Mouse (Mus musculus) forebrain, embryonic 14.5 days (tissue): ENCODE measurements around the gene Cwf19l1. TPM values are rescaled to one million over a fixed set of nuclear protein-coding genes. Genes with fewer than 3 reads are reported as not detected.

ENCODE experiments used
- ATAC-seq: fragments of 200-750 bp; cut with Nextera tagmentation; 2 replicates; pipeline ENCODE4 v1.8.0; 2017; ENCODE audit warnings: mild to moderate bottlenecking, moderate library complexity
- DNase-seq: peaks from one replicate; pipeline ENCODE4 v3.0.0-alpha.2; 2015; ENCODE audit warnings: low spot score
- H3K27ac ChIP-seq: fragments of 300-500 bp; sonication (generic); 2 replicates; pipeline ENCODE4 v1.5.1; 2014; ENCODE audit warnings: low read depth, mild to moderate bottlenecking, control low read depth, low read length, moderate library complexity
- H3K27me3 ChIP-seq: fragments of 300-500 bp; sonication (generic); replicated peaks from 2 replicates; pipeline ENCODE4 v1.6.1; 2014; ENCODE audit warnings: low read length, control low read depth, mixed read lengths; ENCODE audit not compliant: control insufficient read depth, insufficient read depth
- H3K36me3 ChIP-seq: fragments of 300-500 bp; sonication (generic); 2 replicates; pipeline ENCODE4 v1.6.1; 2014; ENCODE audit warnings: low read length, control low read depth; ENCODE audit not compliant: control insufficient read depth, insufficient read depth
- H3K4me1 ChIP-seq: fragments of 300-500 bp; sonication (generic); 2 replicates; pipeline ENCODE4 v1.6.1; 2014; ENCODE audit warnings: antibody characterized with exemption, low read length, control low read depth; ENCODE audit not compliant: control insufficient read depth, insufficient read depth
- H3K4me2 ChIP-seq: fragments of 300-500 bp; sonication (generic); 2 replicates; pipeline ENCODE4 v1.6.1; 2014; ENCODE audit warnings: mild to moderate bottlenecking, control low read depth, low read length
- H3K4me3 ChIP-seq: fragments of 300-500 bp; sonication (generic); 2 replicates; pipeline ENCODE4 v1.5.1; 2014; ENCODE audit warnings: low read depth, low read length, control low read depth
- H3K9ac ChIP-seq: fragments of 300-500 bp; sonication (generic); 2 replicates; pipeline ENCODE4 v1.6.1; 2014; ENCODE audit warnings: mild to moderate bottlenecking, low read length, control low read depth, moderate library complexity
- H3K9me3 ChIP-seq: fragments of 300-500 bp; sonication (generic); replicated peaks from 2 replicates; pipeline ENCODE4 v1.6.1; 2016; ENCODE audit warnings: low read length, control low read depth, mixed read lengths; ENCODE audit not compliant: control insufficient read depth
- WGBS: fragments of 180-500 bp; shearing (Covaris S2); extraction: QIAGEN DNeasy Blood & Tissue Kit; methylation state at CpG from one replicate; pipeline ENCODE4 v1.1.7; 2014; 5-methylcytosine and 5-hydroxymethylcytosine counted together
- polyA plus RNA-seq: library from polyadenylated mRNA; unstranded; fragments of >200 nt; fragmentation: Nextera tagmentation; extraction: Ambion mirVana; gene quantifications from 2 replicates; pipeline ENCODE4 v1.2.1, GENCODE M21; 2014

Cwf19l1 gene
- polyA plus RNA-seq: 37.3 and 43.0 TPM in 2 replicates

DNA sequence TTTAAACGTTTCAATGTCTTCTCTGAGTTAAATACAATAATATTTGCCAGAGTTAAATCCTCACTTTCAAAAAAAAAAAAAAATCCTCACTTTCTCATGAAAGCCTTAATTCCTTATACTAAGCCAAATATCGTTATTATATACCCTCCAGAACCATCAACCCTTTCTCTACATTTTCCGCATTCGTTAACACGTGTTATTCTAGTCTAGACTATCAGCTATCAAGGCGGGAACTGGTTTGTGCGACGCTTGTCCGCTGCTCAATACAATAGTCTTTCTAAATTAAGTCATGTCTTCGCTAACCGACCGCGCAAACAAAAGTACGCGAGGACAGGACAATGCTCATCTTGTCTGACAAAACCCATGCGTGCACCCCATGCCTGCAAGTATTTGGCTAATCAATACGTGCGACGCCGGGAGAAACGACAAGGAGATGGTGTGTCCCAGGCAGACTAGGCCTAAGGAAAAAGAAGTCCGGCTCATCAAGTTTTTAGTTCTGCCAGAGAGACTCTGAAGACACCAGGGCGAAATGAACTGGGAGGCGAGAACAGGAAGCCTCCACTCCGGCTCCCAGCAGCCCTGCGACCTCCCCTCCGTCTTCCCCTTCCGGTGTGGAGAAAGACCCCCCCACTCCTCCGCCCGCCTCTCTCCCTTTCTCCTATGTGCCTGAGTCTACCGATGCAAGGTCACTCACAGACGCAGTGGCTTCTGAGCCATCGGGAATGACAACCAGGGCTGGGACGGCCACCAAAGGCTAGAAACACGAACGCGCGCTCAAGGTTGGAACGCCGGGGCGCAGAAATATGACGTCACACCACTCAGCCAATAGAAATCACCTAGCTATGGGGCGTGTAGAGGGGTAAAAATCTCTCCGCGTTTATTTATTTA lies at the start of gene Cwf19l1:
Gene Cwf19l1 (minus strand): TSS at position 805 of the 888 bp plus-strand sequence.
- peak within 1 kb of the TSS; percentile 65 for H3K9ac ChIP-seq
- H3K4me1 ChIP-seq: peaks cover 6% of the 10 kb centered on the region
- no peaks in the 10 kb centered on the region for H3K9me3 ChIP-seq
- WGBS: under 1% methylated on average over 45 of the region's 45 CpGs
- ATAC-seq (peak; percentile 96), DNase-seq (peak; percentile 96)
- no peaks in the 10 kb centered on the region for H3K27me3 ChIP-seq
- peak within 1 kb of the TSS; percentile 56 for H3K4me3 ChIP-seq
- peak within 1 kb of the TSS; percentile 81 for H3K4me2 ChIP-seq
- H3K36me3 ChIP-seq: peaks cover 41% of the 10 kb centered on the region
- H3K27ac ChIP-seq: peak within 1 kb of the TSS; percentile 93

DNA sequence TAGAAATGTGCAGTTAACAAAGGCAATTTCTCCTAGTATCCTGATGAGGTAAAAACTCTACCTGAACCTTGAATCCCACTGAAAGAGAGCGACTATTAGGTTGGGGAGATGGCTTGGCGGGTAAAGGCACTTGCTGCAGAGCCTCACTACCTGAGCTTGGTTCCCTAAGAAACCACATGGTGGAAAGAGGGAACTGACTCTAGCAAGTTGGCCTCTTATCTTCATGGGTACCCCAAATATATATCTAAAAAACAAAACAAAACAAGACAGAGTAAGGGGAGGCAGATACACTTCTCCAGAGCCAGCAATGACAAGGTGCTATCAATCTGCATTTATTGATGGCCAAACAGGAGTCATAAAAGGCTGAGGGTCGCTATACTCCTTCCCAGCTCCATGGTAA lies 48.3 kb upstream of the Cwf19l1 start:
- ATAC-seq (no peak), DNase-seq (no peak)
- Histone ChIP-seq H3K4me3 (no peak overlapping the region), H3K27ac (no peak overlapping the region), H3K4me2 (no peak overlapping the region), H3K9me3 (no peaks in the 10 kb centered on the region), H3K36me3 (no peaks in the 10 kb centered on the region), H3K4me1 (no peaks in the 10 kb centered on the region), H3K9ac (no peak overlapping the region), H3K27me3 (no peaks in the 10 kb centered on the region)
- WGBS: 75% methylated on average over 3 of the region's 3 CpGs

DNA sequence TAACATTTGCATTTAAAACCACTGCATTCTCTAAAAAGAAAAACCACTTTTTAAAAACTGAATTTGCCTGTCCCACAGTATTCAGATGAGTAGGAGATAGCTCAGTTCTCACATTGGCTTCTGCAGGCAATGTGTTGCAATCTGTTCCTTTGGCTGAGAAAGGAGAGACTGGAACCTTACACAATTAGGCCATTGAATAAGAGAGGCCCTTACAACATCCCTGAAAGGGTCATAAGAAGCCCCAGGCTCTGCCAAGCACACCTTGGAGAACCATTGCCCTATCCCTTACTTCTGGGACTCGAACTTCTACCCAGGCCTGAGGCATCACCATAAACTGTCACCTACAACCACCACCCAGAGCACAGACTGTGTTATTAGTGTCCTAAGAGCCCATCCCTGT lies 44.8 kb upstream of the Cwf19l1 start:
- no peak for ATAC-seq
- whole genome bisulfite sequencing: 72% methylated on average over 1 of the region's 1 CpGs
- no peak overlapping the region for H3K4me2 ChIP-seq
- H3K4me3 ChIP-seq: no peak overlapping the region
- H3K4me1 ChIP-seq: no peaks in the 10 kb centered on the region
- peaks cover 7% of the 10 kb centered on the region; the same call in 1 of the 2 replicates for H3K9me3 ChIP-seq
- H3K9ac ChIP-seq: no peak overlapping the region
- no peak overlapping the region for H3K27ac ChIP-seq
- no peaks in the 10 kb centered on the region for H3K27me3 ChIP-seq
- no peak for DNase-seq
- H3K36me3 ChIP-seq: no peaks in the 10 kb centered on the region

DNA sequence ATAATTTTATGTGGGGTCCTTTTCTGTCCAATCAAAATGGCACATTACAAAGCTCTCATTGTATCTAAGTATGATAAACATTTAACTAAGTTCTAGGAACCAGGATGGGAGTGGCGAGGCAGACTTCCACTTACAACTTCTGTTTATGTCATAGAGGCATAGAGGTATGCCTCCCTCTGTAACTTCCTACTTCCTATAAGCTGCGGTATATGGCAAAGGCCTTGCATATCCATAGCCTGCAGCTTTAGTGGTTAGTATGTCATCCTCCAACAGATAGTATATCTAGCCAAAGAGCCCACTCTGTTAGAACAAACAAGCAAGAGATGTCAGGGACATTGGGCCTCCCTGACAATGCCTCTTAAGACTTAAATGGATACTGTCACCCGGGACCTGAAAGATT lies 41.1 kb upstream of the Cwf19l1 start:
- H3K4me1 ChIP-seq: no peaks in the 10 kb centered on the region
- no peak overlapping the region for H3K4me3 ChIP-seq
- H3K9me3 ChIP-seq: peaks cover 7% of the 10 kb centered on the region; the same call in 1 of the 2 replicates
- H3K36me3 ChIP-seq: no peaks in the 10 kb centered on the region
- 88% methylated on average over 3 of the region's 3 CpGs for WGBS
- DNase-seq (no peak), ATAC-seq (no peak)
- no peaks in the 10 kb centered on the region for H3K27me3 ChIP-seq
- H3K27ac ChIP-seq: no peak overlapping the region
- no peak overlapping the region for H3K4me2 ChIP-seq
- no peak overlapping the region for H3K9ac ChIP-seq

DNA sequence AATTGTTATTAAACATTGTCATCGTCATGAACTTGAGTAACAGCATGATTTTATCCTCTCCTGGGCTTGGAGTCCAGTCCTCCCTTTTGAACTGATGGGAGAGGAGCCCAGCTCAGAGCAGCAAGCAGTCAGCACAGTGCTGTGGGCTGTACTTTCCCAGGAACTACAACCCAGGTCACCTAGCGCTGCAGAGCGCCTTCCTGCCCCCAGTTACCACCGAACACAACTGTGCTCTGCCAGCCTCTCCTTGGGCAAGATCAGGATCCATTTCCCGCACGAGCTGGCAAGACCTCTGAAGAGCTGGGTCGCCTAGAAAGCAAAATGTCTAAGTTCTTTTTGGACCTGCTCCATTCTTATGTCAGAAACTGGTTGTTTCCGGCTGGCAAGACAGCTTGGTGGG lies 39.2 kb upstream of the Cwf19l1 start:
- Histone ChIP-seq H3K36me3 (no peaks in the 10 kb centered on the region), H3K27me3 (no peaks in the 10 kb centered on the region), H3K4me1 (no peaks in the 10 kb centered on the region), H3K4me2 (no peak overlapping the region), H3K9ac (no peak overlapping the region), H3K4me3 (no peak overlapping the region), H3K27ac (no peak overlapping the region), H3K9me3 (peaks cover 7% of the 10 kb centered on the region; the same call in 1 of the 2 replicates)
- 71% methylated on average over 8 of the region's 8 CpGs for WGBS
- ATAC-seq (no peak), DNase-seq (no peak)

DNA sequence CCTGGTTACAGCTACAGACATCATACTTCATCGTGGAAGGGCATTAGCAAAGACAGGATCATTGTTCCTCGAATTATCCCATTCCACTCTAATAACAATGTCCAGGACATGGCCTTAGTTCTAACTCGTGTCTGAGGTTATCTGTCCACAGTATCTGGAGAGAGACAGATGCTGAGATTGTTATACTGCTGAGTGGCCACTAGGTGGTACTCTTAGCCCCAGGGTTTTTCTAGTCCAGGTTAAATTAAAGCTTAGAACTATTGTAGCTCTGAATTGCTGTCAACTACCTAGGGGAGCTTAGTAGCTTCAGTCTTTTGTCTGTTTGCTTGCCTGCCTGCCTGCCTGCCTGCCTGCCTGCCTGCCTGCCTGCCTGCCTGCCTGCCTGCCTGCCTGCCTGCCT lies 25.8 kb upstream of the Cwf19l1 start:
- H3K36me3 ChIP-seq: no peaks in the 10 kb centered on the region
- H3K27me3 ChIP-seq: no peaks in the 10 kb centered on the region
- peak; percentile 59 for DNase-seq
- no peak overlapping the region for H3K4me2 ChIP-seq
- no peak overlapping the region for H3K4me3 ChIP-seq
- H3K4me1 ChIP-seq: no peaks in the 10 kb centered on the region
- 12% methylated on average over 3 of the region's 3 CpGs for WGBS
- no peak overlapping the region for H3K27ac ChIP-seq
- H3K9ac ChIP-seq: no peak overlapping the region
- ATAC-seq: no peak
- no peaks in the 10 kb centered on the region for H3K9me3 ChIP-seq

DNA sequence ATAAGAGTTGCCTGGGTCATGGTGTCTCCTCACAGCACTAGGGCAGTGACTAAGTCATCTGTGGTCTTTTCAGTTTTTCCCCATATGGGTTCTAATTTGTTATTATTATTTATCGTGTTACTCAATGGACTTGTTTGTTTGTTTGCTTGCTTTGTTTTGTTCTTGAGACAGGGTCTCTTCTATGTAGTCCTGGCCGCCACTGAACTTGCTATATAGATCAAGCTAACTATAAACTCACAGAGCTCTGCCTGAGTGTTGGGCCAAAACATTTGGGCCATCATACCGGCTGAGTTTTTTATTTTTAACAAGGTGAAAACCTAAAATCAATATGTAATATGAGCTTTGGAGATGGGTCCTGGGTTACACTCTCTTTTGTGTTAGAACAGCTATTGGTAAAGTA lies 23.7 kb upstream of the Cwf19l1 start:
- H3K4me3 ChIP-seq: no peak overlapping the region
- no peak overlapping the region for H3K27ac ChIP-seq
- H3K4me1 ChIP-seq: no peaks in the 10 kb centered on the region
- ATAC-seq (no peak), DNase-seq (no peak)
- no peaks in the 10 kb centered on the region for H3K27me3 ChIP-seq
- WGBS: 87% methylated on average over 3 of the region's 3 CpGs
- no peak overlapping the region for H3K4me2 ChIP-seq
- no peaks in the 10 kb centered on the region for H3K9me3 ChIP-seq
- no peak overlapping the region for H3K9ac ChIP-seq
- H3K36me3 ChIP-seq: no peaks in the 10 kb centered on the region

DNA sequence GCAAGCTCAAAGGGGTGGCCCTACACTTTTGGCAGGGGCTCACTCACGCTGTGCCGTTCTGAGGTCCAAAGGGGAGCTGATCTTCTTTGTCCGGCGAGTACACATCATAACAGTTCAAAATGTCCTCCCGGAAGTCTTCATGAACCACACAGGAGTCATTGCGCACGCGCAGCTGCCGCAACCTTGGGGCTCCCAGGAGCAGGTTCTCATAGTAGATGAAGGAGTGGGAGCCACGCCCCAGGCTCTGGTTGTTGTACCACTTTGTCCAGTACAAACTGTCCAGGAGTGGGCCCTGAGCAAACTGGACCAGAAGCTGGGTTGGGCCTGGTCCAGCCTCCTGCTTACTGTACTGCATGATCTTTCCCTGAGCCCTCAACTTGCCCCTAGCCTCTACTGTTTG lies 21.3 kb upstream of the Cwf19l1 start:
- DNase-seq: no peak
- no peak for ATAC-seq
- H3K9ac ChIP-seq: no peak overlapping the region
- H3K27ac ChIP-seq: no peak overlapping the region
- no peaks in the 10 kb centered on the region for H3K9me3 ChIP-seq
- H3K27me3 ChIP-seq: no peaks in the 10 kb centered on the region
- no peak overlapping the region for H3K4me3 ChIP-seq
- no peak overlapping the region for H3K4me2 ChIP-seq
- 94% methylated on average over 10 of the region's 10 CpGs for WGBS
- no peaks in the 10 kb centered on the region for H3K4me1 ChIP-seq
- no peaks in the 10 kb centered on the region for H3K36me3 ChIP-seq

DNA sequence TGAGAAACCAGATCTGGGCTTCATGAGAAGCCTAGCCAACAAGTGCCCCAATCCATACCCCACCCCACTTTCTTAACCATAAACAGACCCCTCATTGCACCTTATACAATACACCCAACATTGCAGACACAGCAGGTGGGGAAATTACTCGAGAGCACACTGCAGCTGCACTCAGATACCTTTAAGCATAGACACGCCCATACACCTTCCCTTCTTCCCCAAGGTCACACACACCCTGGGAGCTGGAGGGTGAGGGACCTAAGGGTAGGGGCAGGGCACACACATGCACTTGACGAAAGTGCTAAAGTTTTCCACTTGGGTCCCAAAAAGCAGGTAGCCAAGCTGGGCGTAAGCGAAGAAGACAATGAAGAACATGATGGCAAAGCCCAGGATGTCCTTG lies 18.1 kb upstream of the Cwf19l1 start:
- Histone ChIP-seq H3K9me3 (no peaks in the 10 kb centered on the region), H3K4me2 (no peak overlapping the region), H3K27ac (no peak overlapping the region), H3K36me3 (no peaks in the 10 kb centered on the region), H3K27me3 (no peaks in the 10 kb centered on the region), H3K9ac (no peak overlapping the region), H3K4me3 (no peak overlapping the region), H3K4me1 (no peaks in the 10 kb centered on the region)
- 82% methylated on average over 5 of the region's 5 CpGs for WGBS
- DNase-seq (no peak), ATAC-seq (no peak)
